Mouse (Mus musculus) brain, embryonic 14.5 days (tissue): ENCODE results near the gene Tnfsf4.

Source experiments
- CTCF ChIP-seq: fragments of 200-500 bp; IDR thresholded peaks from 2 replicates; pipeline ENCODE4 v1.5.1; 2012; ENCODE audit warnings: inconsistent platforms, mild to moderate bottlenecking, moderate library complexity, borderline replicate concordance; ENCODE audit not compliant: insufficient read depth, insufficient read length; ENCODE audit errors: extremely low read depth
- POLR2A ChIP-seq: fragments of 200-500 bp; IDR thresholded peaks from 2 replicates; pipeline ENCODE4 v1.6.1; 2012; ENCODE audit warnings: mild to moderate bottlenecking, inconsistent platforms, borderline replicate concordance; ENCODE audit not compliant: poor library complexity, insufficient read depth, insufficient read length, severe bottlenecking; ENCODE audit errors: extremely low read depth

- TF ChIP-seq CTCF (no peak), POLR2A (no peak)
These were observed 14.8 kb upstream of the Tnfsf4 start for GRCm38 (mm10) chr1:161380425-161380780.
